Mouse (Mus musculus): ENCODE results near the gene Slc43a1.

DNA sequence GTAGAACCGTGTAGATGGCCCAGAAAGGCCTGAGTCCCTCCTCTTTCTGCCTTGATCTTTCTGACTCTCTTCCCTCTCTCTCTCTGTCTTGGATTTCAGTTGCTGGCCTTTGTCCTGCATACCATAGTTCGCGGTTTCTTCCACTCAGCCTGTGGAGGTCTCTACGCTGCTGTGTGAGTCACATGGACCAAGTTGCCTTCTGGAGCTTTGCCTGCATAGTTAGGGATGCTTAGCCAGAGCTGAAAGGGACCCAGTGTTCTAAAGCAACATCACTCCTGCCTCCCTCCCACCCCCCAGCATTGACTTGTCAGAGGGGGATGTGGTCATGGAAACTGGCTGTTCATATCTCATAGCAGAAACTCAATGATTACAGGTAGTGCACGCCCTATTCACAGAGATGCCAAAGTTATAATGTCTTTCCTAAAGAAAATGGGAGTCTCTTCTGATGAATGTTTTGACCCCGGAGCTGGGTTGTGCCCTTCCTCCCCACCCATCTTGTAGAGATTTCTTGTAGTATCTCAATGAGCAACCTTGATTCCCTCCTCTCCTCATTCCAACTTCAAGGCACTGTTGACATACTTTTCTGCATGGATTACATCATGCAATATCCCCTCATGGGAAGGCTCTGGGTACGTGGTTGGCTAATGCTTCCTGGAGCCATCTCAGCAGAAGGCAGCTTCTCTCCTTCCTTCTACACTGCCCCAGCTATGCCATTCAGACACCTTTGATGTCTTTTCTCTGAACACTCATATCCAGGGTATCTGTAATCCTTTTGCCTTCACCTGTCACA is 21.5 kb downstream of the Slc43a1 start:
- TF ChIP-seq POLR2A (IDR thresholded peaks at IDR 0.05; ENCODE audit: insufficient read length, low read depth) (no peak), SRF (IDR thresholded peaks at IDR 0.05; ENCODE audit: control insufficient read depth, insufficient read length, low read depth) (no peak), MYOD1 (IDR thresholded peaks at IDR 0.05; ENCODE audit: control insufficient read depth in 1 of 3, insufficient read length in 2 of 3, low read depth in 2 of 3) (no peak)
